Mouse (Mus musculus) forebrain, postnatal 0 days (tissue): ENCODE measurements around the gene Slc12a4. TPM values are rescaled to one million over a fixed set of nuclear protein-coding genes. Genes with fewer than 3 reads are reported as not detected.

Experiments used
- ATAC-seq: fragments of 200-750 bp; cut with Nextera tagmentation; 2 replicates; pipeline ENCODE4 v1.8.0; 2017; ENCODE audit warnings: mild to moderate bottlenecking, moderate library complexity
- DNase-seq: peaks from one replicate; pipeline ENCODE4 v3.0.0-alpha.2; 2015
- H3K27ac ChIP-seq: fragments of 300-500 bp; sonication (generic); 2 replicates; pipeline ENCODE4 v1.5.1; 2014; ENCODE audit warnings: low read depth, mild to moderate bottlenecking, antibody characterized with exemption, low read length, moderate library complexity, mixed read lengths
- H3K27me3 ChIP-seq: fragments of 300-500 bp; sonication (generic); 2 replicates; pipeline ENCODE4 v1.6.1; 2014; ENCODE audit warnings: mild to moderate bottlenecking, low read length, mixed read lengths; ENCODE audit not compliant: insufficient read depth
- H3K36me3 ChIP-seq: fragments of 300-500 bp; sonication (generic); 2 replicates; pipeline ENCODE4 v1.6.1; 2014; ENCODE audit warnings: mild to moderate bottlenecking, moderate library complexity; ENCODE audit not compliant: insufficient read depth
- H3K4me1 ChIP-seq: fragments of 300-500 bp; sonication (generic); 2 replicates; pipeline ENCODE4 v1.6.1; 2014; ENCODE audit warnings: antibody characterized with exemption; ENCODE audit not compliant: insufficient read depth
- H3K4me2 ChIP-seq: fragments of 300-500 bp; sonication (generic); 2 replicates; pipeline ENCODE4 v1.6.1; 2014; ENCODE audit warnings: low read depth, mild to moderate bottlenecking, moderate library complexity
- H3K4me3 ChIP-seq: fragments of 300-500 bp; sonication (generic); 2 replicates; pipeline ENCODE4 v1.5.1; 2014; ENCODE audit warnings: low read depth, low read length, mixed read lengths
- H3K9ac ChIP-seq: fragments of 300-500 bp; sonication (generic); 2 replicates; pipeline ENCODE4 v1.6.1; 2014; ENCODE audit warnings: mild to moderate bottlenecking
- H3K9me3 ChIP-seq: fragments of 300-500 bp; sonication (generic); 2 replicates; pipeline ENCODE4 v1.6.1; 2016; ENCODE audit warnings: low read length
- CTCF ChIP-seq: sonication (generic); IDR thresholded peaks from 2 replicates; pipeline ENCODE4 v1.5.1; 2016; ENCODE audit warnings: antibody characterized with exemption, control low read depth, low read depth
- WGBS: fragments of 180-500 bp; shearing (Covaris S2); extraction: QIAGEN DNeasy Blood & Tissue Kit; methylation state at CpG from one replicate; pipeline ENCODE4 v1.1.7; 2014; 5-methylcytosine and 5-hydroxymethylcytosine counted together
- polyA plus RNA-seq: library from polyadenylated mRNA; unstranded; fragments of >200 nt; fragmentation: Nextera tagmentation; extraction: Ambion mirVana; gene quantifications from 2 replicates; pipeline ENCODE4 v1.2.1, GENCODE M21; 2015
- total RNA-seq: library from RNA; depleted of rRNA; stranded (reverse); fragments of >200 nt; gene quantifications from 2 replicates; pipeline ENCODE4 v1.2.3, GENCODE M21; 2014

The Slc12a4 gene
- total and polyA plus RNA-seq, 2 experiments from 2014 or later, result 12.1 to 12.4 TPM

DNA sequence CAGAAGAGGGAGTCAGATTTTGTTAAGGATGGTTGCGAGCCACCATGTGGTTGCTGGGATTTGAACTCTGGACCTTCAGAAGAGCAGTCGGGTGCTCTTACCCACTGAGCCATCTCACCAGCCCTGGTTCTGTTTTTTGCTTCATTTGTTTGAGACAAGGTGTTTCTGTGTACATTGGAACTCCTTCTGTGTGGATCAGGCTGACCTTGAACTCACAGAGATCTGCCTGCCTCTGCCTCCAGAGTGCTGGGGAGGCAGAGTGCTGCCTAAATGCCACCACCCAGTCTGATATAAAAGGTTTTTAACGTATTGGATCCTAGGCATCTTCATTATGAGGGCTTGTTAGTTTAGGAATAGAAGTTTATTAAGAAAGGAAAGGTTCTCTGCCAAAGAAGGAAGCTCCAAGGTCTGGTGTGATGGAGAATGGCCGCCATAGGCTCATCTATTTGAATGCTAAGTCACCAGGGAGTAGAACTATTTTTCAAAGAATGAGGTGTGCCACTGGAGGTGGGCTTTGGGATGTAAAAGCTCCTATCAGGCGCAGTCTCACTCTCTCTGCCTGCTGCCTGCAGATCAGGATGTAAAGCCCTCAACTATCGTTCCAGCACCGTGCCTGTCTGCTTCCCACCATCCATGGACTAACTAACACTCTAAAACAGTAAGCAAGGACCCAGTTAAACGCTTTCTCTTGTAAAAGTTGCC lies 5.3 kb upstream of the Slc12a4 start:
- H3K4me2 ChIP-seq, result no peak overlapping the region
- H3K4me3 ChIP-seq, result no peak overlapping the region
- no peak overlapping the region for H3K9ac ChIP-seq
- H3K27me3 ChIP-seq, result peaks cover 15% of the 10 kb centered on the region
- H3K9me3 ChIP-seq, result no peaks in the 10 kb centered on the region
- 74% methylated on average over 8 of the region's 8 CpGs for WGBS
- DNase-seq (no peak), ATAC-seq (no peak)
- no peak for TF ChIP-seq CTCF
- no peak overlapping the region for H3K27ac ChIP-seq
- H3K36me3 ChIP-seq, result no peaks in the 10 kb centered on the region
- no peaks in the 10 kb centered on the region; the same call in 1 of the 2 replicates for H3K4me1 ChIP-seq

DNA sequence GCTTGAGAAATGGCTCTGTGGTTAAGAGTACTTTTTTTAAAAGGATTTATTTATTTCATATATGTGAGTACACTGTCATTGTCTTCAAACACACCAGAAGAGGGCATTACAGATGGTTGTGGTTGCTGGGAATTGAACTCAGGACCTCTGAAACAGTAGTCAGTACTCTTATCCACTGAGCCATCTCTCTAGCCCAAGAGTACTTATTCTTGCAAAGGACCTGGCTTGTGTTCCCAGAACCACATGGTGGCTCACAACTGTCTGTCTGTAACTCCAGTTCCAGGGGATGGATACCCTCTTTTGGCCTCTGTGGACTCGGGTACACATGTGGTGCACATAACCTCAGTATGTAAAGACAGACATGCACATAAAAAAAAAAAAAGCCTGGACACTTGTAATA lies 3.5 kb upstream of the Slc12a4 start:
- Histone ChIP-seq H3K27ac (no peak overlapping the region), H3K4me1 (no peaks in the 10 kb centered on the region; the same call in 1 of the 2 replicates), H3K4me3 (no peak overlapping the region), H3K27me3 (peaks cover 15% of the 10 kb centered on the region), H3K9ac (no peak overlapping the region), H3K4me2 (no peak overlapping the region), H3K9me3 (no peaks in the 10 kb centered on the region), H3K36me3 (no peaks in the 10 kb centered on the region)
- no peak for TF ChIP-seq CTCF
- ATAC-seq, result no peak
- 68% methylated on average over 1 of the region's 1 CpGs for WGBS
- DNase-seq, result no peak

DNA sequence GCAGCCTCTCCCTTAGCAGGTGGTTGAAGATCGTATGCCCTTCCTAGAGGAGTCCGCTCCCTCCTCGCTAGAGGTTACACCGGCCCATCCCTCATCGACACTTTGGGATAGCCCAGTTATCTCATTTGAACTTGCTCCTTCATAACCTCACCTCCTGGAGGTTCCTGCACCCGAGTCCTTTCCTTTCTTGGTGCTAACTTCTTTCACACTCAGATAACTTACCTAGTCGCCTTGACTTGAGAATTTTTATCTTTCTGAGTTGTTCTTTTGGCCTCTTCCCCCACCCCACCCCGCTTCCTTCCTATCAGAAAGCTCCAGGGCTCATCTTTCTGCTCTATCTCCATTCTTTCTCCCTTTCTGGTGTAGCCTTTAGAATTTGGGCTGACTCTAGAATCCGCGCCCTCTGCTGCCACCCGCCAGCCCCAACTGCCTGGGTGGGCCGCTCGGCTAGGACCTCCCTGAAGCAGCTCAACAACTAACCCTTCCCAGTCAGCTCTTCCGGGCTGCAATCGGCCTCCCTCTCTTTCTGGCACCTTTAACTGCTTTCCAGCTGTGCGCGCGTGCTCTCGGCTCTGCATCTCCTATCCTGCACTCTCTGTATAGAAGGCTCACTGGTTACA lies 905 bp upstream of the Slc12a4 start:
- 9% methylated on average over 19 of the region's 19 CpGs for whole genome bisulfite sequencing
- Histone ChIP-seq H3K27ac (no peak overlapping the region), H3K4me2 (peak overlapping the region; percentile 66; the same call in 1 of the 2 replicates), H3K9ac (no peak overlapping the region), H3K27me3 (peaks cover 15% of the 10 kb centered on the region), H3K36me3 (no peaks in the 10 kb centered on the region), H3K4me1 (no peaks in the 10 kb centered on the region; the same call in 1 of the 2 replicates), H3K9me3 (no peaks in the 10 kb centered on the region), H3K4me3 (no peak overlapping the region)
- TF ChIP-seq CTCF, result no peak
- DNase-seq (no peak), ATAC-seq (no peak)

DNA sequence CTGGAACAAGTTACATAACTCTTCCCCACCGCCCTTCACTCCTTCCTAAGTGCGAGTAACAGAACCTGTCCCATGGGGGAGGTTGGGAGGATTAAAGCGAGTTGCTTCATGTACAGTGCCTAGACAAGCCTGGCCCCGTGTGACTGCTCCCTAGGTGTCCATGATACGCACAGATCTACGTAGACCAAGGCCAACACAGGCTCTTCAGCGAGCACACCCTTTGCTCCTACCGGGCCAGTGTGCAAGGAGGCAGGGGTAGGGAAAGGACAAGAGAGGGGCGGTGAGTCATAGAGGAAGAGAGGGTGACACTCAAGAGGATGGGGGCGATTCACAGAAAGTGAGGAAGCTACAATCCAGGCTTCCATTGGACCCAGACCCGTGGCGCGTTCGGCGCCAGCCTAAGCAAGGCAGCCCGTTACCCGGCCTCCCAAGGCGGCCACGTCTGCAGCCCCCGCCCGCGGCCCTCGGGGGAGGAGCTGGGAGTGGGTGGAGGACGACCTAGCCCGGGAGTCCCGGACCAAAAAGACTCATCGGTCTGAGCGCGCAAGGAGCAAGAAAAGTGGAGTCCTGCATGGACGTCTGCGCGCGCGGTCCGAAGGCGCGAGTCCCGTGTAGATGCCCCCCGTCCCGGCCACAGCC lies 512 bp downstream of the Slc12a4 start:
- DNase-seq, result peak; percentile 14
- H3K9me3 ChIP-seq, result no peaks in the 10 kb centered on the region
- H3K4me1 ChIP-seq, result no peaks in the 10 kb centered on the region; the same call in 1 of the 2 replicates
- no peaks in the 10 kb centered on the region for H3K36me3 ChIP-seq
- peak overlapping the region; percentile 56 for H3K9ac ChIP-seq
- peak overlapping the region; percentile 60 for H3K4me3 ChIP-seq
- peak overlapping the region; percentile 66 for H3K4me2 ChIP-seq
- peak; percentile 75 for ATAC-seq
- H3K27ac ChIP-seq, result no peak overlapping the region
- no peak for TF ChIP-seq CTCF
- peaks cover 15% of the 10 kb centered on the region for H3K27me3 ChIP-seq
- 5% methylated on average over 40 of the region's 40 CpGs for WGBS

DNA sequence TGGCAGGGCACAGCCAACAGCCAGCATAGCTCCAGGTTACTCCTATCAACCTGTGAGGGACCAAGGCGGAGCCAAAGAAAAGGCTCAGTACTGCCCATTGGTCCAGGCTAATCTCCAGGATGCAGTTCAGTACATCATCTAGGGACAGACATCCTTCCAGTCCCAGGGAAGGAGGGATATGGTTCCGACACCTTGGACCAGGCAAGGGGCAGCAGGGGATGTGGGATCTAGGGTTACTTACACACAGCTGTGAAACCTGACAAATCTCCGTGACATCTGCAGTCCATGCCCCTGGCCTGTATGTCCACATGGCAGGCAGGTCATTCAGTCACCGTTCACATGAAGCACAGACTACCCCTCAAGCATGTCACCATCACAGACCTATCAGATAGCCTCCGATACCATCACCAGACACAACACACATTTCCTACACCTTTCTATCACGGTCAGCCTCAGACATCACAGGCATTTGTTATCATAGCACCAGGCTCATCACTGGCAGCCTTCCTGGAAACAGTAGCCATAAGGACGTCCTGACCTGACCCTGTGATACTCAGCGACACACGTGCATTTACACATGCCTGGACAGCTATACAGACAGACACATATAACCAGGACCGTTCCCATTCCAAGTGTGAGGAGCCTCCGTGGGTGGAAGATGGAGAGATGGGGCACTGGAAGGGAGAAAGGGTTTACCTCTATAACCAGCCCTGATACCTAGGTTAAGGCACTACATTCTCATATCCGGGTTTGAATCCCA lies 1.2 kb downstream of the Slc12a4 start:
- Histone ChIP-seq H3K4me3 (peak overlapping the region; percentile 60; the same call in 1 of the 2 replicates), H3K4me2 (peak overlapping the region; percentile 66), H3K4me1 (no peaks in the 10 kb centered on the region; the same call in 1 of the 2 replicates), H3K27me3 (peaks cover 15% of the 10 kb centered on the region), H3K9ac (no peak overlapping the region), H3K9me3 (no peaks in the 10 kb centered on the region), H3K27ac (no peak overlapping the region), H3K36me3 (no peaks in the 10 kb centered on the region)
- no peak for ATAC-seq
- no peak for TF ChIP-seq CTCF
- WGBS, result 71% methylated on average over 12 of the region's 12 CpGs
- no peak for DNase-seq

DNA sequence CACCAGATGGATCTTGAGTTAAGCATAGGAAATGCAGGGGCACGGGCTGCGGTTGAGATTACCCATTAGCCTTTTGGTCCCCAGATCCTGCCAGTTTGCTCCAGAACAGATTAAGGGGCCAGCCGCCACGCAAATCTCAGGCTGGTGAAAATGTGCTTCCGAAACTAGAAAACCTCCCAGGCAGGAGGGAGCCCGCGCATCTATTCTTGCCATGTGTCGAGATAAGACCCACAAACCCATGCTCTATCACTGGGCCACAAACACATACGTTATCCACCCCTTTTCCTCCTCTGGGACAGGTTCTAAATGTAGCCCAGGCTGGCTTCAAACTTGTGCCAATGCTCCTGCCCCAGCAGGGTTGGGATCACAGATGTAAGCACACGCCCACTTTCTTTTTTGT lies 4.4 kb downstream of the Slc12a4 start:
- no peak overlapping the region for H3K27ac ChIP-seq
- H3K4me2 ChIP-seq, result no peak overlapping the region
- no peak overlapping the region for H3K9ac ChIP-seq
- peaks cover 1% of the 10 kb centered on the region for H3K27me3 ChIP-seq
- H3K9me3 ChIP-seq, result no peaks in the 10 kb centered on the region
- H3K4me3 ChIP-seq, result no peak overlapping the region
- WGBS, result 88% methylated on average over 10 of the region's 10 CpGs
- H3K36me3 ChIP-seq, result no peaks in the 10 kb centered on the region
- no peak for TF ChIP-seq CTCF
- ATAC-seq (no peak), DNase-seq (no peak)
- no peaks in the 10 kb centered on the region for H3K4me1 ChIP-seq
